Mouse (Mus musculus) liver, embryonic 16.5 days (tissue): ENCODE measurements around the gene Nell2. TPM values are rescaled to one million over a fixed set of nuclear protein-coding genes. Genes with fewer than 3 reads are reported as not detected.

Experiments used
- ATAC-seq: fragments of 200-750 bp; cut with Nextera tagmentation; 2 replicates; pipeline ENCODE4 v1.8.0; 2017; ENCODE audit warnings: low read depth, mild to moderate bottlenecking, moderate number of reproducible peaks, moderate library complexity
- H3K27ac ChIP-seq: fragments of 300-500 bp; sonication (generic); 2 replicates; pipeline ENCODE4 v1.5.1; 2014; ENCODE audit warnings: mild to moderate bottlenecking, low read length
- H3K27me3 ChIP-seq: fragments of 300-500 bp; sonication (generic); 2 replicates; pipeline ENCODE4 v1.6.1; 2014; ENCODE audit warnings: low read depth, low read length, mixed read lengths; ENCODE audit not compliant: control insufficient read depth, insufficient read depth
- H3K36me3 ChIP-seq: fragments of 300-500 bp; sonication (generic); 2 replicates; pipeline ENCODE4 v1.6.1; 2014; ENCODE audit warnings: mild to moderate bottlenecking; ENCODE audit not compliant: control insufficient read depth, insufficient read depth
- H3K4me1 ChIP-seq: fragments of 300-500 bp; sonication (generic); 2 replicates; pipeline ENCODE4 v1.6.1; 2014; ENCODE audit warnings: low read depth, low read length, mixed read lengths; ENCODE audit not compliant: control insufficient read depth
- H3K4me2 ChIP-seq: fragments of 300-500 bp; sonication (generic); 2 replicates; pipeline ENCODE4 v1.6.1; 2014; ENCODE audit warnings: low read depth, low read length, mixed read lengths
- H3K4me3 ChIP-seq: fragments of 300-500 bp; sonication (generic); 2 replicates; pipeline ENCODE4 v1.5.1; 2014; ENCODE audit warnings: low read depth, mild to moderate bottlenecking, low read length
- H3K9ac ChIP-seq: fragments of 300-500 bp; sonication (generic); 2 replicates; pipeline ENCODE4 v1.6.1; 2014; ENCODE audit warnings: low read depth, low read length
- H3K9me3 ChIP-seq: fragments of 300-500 bp; sonication (generic); replicated peaks from 2 replicates; pipeline ENCODE4 v1.6.1; 2016; ENCODE audit warnings: low read length; ENCODE audit not compliant: control insufficient read depth
- WGBS: fragments of 180-500 bp; shearing (Covaris S2); extraction: QIAGEN DNeasy Blood & Tissue Kit; methylation state at CpG from one replicate; pipeline ENCODE4 v1.1.7; 2014; ENCODE audit not compliant: insufficient replicate concordance; 5-methylcytosine and 5-hydroxymethylcytosine counted together
- polyA plus RNA-seq: library from polyadenylated mRNA; unstranded; fragments of >200 nt; fragmentation: Nextera tagmentation; extraction: Ambion mirVana; gene quantifications from 2 replicates; pipeline ENCODE4 v1.2.1, GENCODE M21; 2015

The Nell2 gene
- polyA plus RNA-seq, 1 experiment from 2014 or later = 0.21 TPM

GRCm38 (mm10) chr15:95489174-95489573, 39.2 kb downstream of the Nell2 start:
- Histone ChIP-seq H3K27ac (no peak overlapping the region), H3K9ac (no peak overlapping the region), H3K4me3 (no peak overlapping the region), H3K27me3 (no peaks in the 10 kb centered on the region), H3K4me2 (no peak overlapping the region), H3K4me1 (no peaks in the 10 kb centered on the region), H3K36me3 (no peaks in the 10 kb centered on the region), H3K9me3 (no peaks in the 10 kb centered on the region)
- no peak for ATAC-seq
- WGBS = 63% methylated on average over 4 of the region's 4 CpGs

GRCm38 (mm10) chr15:95487961-95488360, 40.4 kb downstream of the Nell2 start:
- WGBS = 59% methylated on average over 5 of the region's 5 CpGs

GRCm38 (mm10) chr15:95482002-95482401, 46.4 kb downstream of the Nell2 start:
- no peak overlapping the region for H3K27ac ChIP-seq
- H3K27me3 ChIP-seq = no peaks in the 10 kb centered on the region
- no peaks in the 10 kb centered on the region for H3K4me1 ChIP-seq
- H3K36me3 ChIP-seq = no peaks in the 10 kb centered on the region
- H3K9ac ChIP-seq = no peak overlapping the region
- no peaks in the 10 kb centered on the region for H3K9me3 ChIP-seq
- H3K4me3 ChIP-seq = no peak overlapping the region
- WGBS = 61% methylated on average over 9 of the region's 9 CpGs
- no peak overlapping the region for H3K4me2 ChIP-seq
- no peak for ATAC-seq

More at GRCm38 (mm10) chr15:95487961-95488360, 40.4 kb downstream of the Nell2 start:
- H3K4me1 ChIP-seq = no peaks in the 10 kb centered on the region
- no peak overlapping the region for H3K9ac ChIP-seq
- H3K9me3 ChIP-seq = no peaks in the 10 kb centered on the region
- ATAC-seq = no peak
- no peak overlapping the region for H3K4me2 ChIP-seq
- H3K27me3 ChIP-seq = no peaks in the 10 kb centered on the region
- no peak overlapping the region for H3K27ac ChIP-seq
- no peaks in the 10 kb centered on the region for H3K36me3 ChIP-seq
- H3K4me3 ChIP-seq = no peak overlapping the region

GRCm38 (mm10) chr15:95481585-95481984, 46.8 kb downstream of the Nell2 start:
- 76% methylated on average over 4 of the region's 4 CpGs for WGBS
- Histone ChIP-seq H3K4me2 (no peak overlapping the region), H3K27me3 (no peaks in the 10 kb centered on the region), H3K9me3 (no peaks in the 10 kb centered on the region), H3K4me3 (no peak overlapping the region), H3K9ac (no peak overlapping the region), H3K36me3 (no peaks in the 10 kb centered on the region), H3K4me1 (no peaks in the 10 kb centered on the region), H3K27ac (no peak overlapping the region)
- no peak for ATAC-seq

GRCm38 (mm10) chr15:95476440-95476839, 51.9 kb downstream of the Nell2 start:
- H3K4me1 ChIP-seq = no peaks in the 10 kb centered on the region
- no peak overlapping the region for H3K4me2 ChIP-seq
- WGBS = 64% methylated on average over 3 of the region's 3 CpGs
- no peaks in the 10 kb centered on the region for H3K36me3 ChIP-seq
- no peak overlapping the region for H3K4me3 ChIP-seq
- no peaks in the 10 kb centered on the region for H3K9me3 ChIP-seq
- no peak overlapping the region for H3K9ac ChIP-seq
- H3K27me3 ChIP-seq = no peaks in the 10 kb centered on the region
- no peak overlapping the region for H3K27ac ChIP-seq
- no peak for ATAC-seq

- Histone ChIP-seq H3K9ac (no peak overlapping the region), H3K27ac (no peak overlapping the region), H3K36me3 (no peaks in the 10 kb centered on the region), H3K27me3 (no peaks in the 10 kb centered on the region), H3K9me3 (no peaks in the 10 kb centered on the region), H3K4me3 (no peak overlapping the region), H3K4me1 (no peaks in the 10 kb centered on the region), H3K4me2 (no peak overlapping the region)
- 62% methylated on average over 6 of the region's 6 CpGs for WGBS
- ATAC-seq = no peak
Observed at GRCm38 (mm10) chr15:95473976-95474375, 54.4 kb downstream of the Nell2 start.

- 32% methylated on average over 6 of the region's 6 CpGs for WGBS
- Histone ChIP-seq H3K9ac (no peak overlapping the region), H3K36me3 (no peaks in the 10 kb centered on the region), H3K4me2 (no peak overlapping the region), H3K4me1 (no peaks in the 10 kb centered on the region), H3K4me3 (no peak overlapping the region), H3K27ac (no peak overlapping the region), H3K27me3 (no peaks in the 10 kb centered on the region), H3K9me3 (no peaks in the 10 kb centered on the region)
- no peak for ATAC-seq
Observed at GRCm38 (mm10) chr15:95467195-95467594, 61.2 kb downstream of the Nell2 start.

- no peaks in the 10 kb centered on the region for H3K9me3 ChIP-seq
- no peak overlapping the region for H3K27ac ChIP-seq
- ATAC-seq = no peak
- H3K4me3 ChIP-seq = no peak overlapping the region
- no peak overlapping the region for H3K9ac ChIP-seq
- H3K4me2 ChIP-seq = no peak overlapping the region
- no peaks in the 10 kb centered on the region for H3K36me3 ChIP-seq
- no peaks in the 10 kb centered on the region for H3K4me1 ChIP-seq
- WGBS = 62% methylated on average over 4 of the region's 4 CpGs
- no peaks in the 10 kb centered on the region for H3K27me3 ChIP-seq
Observed at GRCm38 (mm10) chr15:95460041-95460566, 68.3 kb downstream of the Nell2 start.

- H3K27me3 ChIP-seq = no peaks in the 10 kb centered on the region
- no peaks in the 10 kb centered on the region for H3K4me1 ChIP-seq
- H3K36me3 ChIP-seq = no peaks in the 10 kb centered on the region
- no peak overlapping the region for H3K4me2 ChIP-seq
- WGBS = 66% methylated on average over 11 of the region's 11 CpGs
- no peaks in the 10 kb centered on the region for H3K9me3 ChIP-seq
- H3K4me3 ChIP-seq = no peak overlapping the region
- H3K27ac ChIP-seq = no peak overlapping the region
- no peak overlapping the region for H3K9ac ChIP-seq
- ATAC-seq = no peak
Observed at GRCm38 (mm10) chr15:95444586-95444985, 83.8 kb downstream of the Nell2 start.
